Mouse (Mus musculus): ENCODE results near the gene Kcnk3. TPM values are rescaled to one million over a fixed set of nuclear protein-coding genes. Genes with fewer than 3 reads are reported as not detected.

Kcnk3 gene
- polyA plus RNA-seq, 1 experiment from 2014 or later = 0.13 TPM

DNA sequence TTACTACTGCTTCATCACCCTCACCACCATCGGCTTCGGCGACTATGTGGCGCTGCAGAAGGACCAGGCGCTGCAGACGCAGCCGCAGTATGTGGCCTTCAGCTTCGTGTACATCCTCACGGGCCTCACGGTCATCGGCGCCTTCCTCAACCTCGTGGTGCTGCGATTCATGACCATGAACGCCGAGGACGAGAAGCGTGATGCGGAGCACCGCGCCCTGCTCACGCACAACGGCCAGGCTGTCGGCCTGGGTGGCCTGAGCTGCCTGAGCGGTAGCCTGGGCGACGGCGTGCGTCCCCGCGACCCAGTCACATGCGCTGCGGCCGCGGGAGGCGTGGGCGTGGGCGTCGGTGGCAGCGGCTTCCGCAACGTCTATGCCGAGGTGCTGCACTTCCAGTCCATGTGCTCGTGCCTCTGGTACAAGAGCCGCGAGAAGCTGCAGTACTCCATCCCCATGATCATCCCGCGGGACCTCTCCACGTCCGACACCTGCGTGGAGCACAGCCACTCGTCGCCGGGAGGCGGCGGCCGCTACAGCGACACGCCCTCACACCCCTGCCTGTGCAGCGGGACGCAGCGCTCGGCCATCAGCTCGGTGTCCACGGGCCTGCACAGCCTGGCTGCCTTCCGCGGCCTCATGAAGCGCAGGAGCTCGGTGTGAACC is 34.3 kb downstream of the Kcnk3 start:
- peaks cover 49% of the 10 kb centered on the region for H3K27me3 ChIP-seq
- peaks cover 23% of the 10 kb centered on the region for H3K4me1 ChIP-seq (replicated peaks)
- no peak overlapping the region for H3K27ac ChIP-seq
- H3K36me3 ChIP-seq = no peaks in the 10 kb centered on the region
- peak; percentile 26; the same call in 1 of the 2 replicates for ATAC-seq (ENCODE audit: low read depth)
- DNase-seq = no peak
- no peak overlapping the region for H3K9ac ChIP-seq
- 5% methylated on average over 68 of the region's 69 CpGs for WGBS (ENCODE audit: insufficient replicate concordance)
- peak overlapping the region; percentile 54 for H3K4me2 ChIP-seq
- peak overlapping the region; percentile 25 for H3K4me3 ChIP-seq (replicated peaks)
- no peaks in the 10 kb centered on the region for H3K9me3 ChIP-seq (replicated peaks)

DNA sequence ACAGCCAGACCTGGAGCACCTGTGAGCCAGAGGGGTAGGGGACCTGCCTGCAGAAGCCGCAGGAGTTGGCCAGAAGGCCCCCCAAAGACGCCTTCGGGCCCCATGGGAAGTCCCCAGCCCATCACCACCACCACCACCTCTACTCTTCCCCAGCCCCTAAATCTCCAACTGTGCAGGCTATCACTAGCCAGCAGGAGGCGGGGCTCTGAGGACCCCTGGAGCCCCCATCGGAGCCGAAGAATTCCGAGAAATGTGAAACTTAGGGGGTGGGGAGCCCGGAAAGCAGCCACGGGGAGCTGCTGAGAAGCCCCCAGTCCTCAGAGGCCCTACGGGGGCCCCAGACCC is 34.8 kb downstream of the Kcnk3 start:
- Histone ChIP-seq H3K27me3 (peaks cover 49% of the 10 kb centered on the region), H3K4me2 (peak overlapping the region; percentile 54), H3K9ac (no peak overlapping the region), H3K9me3 (replicated peaks) (no peaks in the 10 kb centered on the region), H3K4me3 (replicated peaks) (peak overlapping the region; percentile 25), H3K36me3 (no peaks in the 10 kb centered on the region), H3K4me1 (replicated peaks) (peaks cover 20% of the 10 kb centered on the region), H3K27ac (no peak overlapping the region)
- WGBS (ENCODE audit: insufficient replicate concordance) = 10% methylated on average over 10 of the region's 10 CpGs
- ATAC-seq (ENCODE audit: low read depth) = no peak
- DNase-seq = no peak

DNA sequence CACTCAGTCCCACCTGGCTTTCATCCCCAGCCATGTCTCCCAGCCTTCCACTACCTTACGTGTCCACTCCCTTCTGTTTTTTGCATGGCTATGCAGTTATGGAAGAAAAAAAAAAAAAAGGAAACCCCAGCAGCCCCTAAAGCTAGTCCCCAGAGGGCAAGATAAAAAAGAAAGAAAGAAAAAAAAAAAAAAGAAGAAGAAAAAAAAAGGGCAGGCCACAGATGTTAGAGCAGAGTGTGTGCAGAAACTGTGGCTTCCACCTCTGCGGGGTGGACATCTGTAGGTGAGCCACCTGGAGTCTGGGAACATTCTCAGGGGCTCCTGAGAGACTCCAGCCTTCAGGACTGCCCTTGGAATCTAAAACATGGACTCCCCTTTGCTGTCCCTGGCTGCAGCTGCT is 35.4 kb downstream of the Kcnk3 start:
- Histone ChIP-seq H3K4me3 (replicated peaks) (no peak overlapping the region), H3K36me3 (no peaks in the 10 kb centered on the region), H3K27ac (no peak overlapping the region), H3K9ac (no peak overlapping the region), H3K9me3 (replicated peaks) (no peaks in the 10 kb centered on the region), H3K27me3 (peaks cover 49% of the 10 kb centered on the region), H3K4me1 (replicated peaks) (peaks cover 15% of the 10 kb centered on the region), H3K4me2 (no peak overlapping the region)
- no peak for ATAC-seq (ENCODE audit: low read depth)
- WGBS (ENCODE audit: insufficient replicate concordance) = 48% methylated on average over 2 of the region's 2 CpGs
- no peak for DNase-seq

DNA sequence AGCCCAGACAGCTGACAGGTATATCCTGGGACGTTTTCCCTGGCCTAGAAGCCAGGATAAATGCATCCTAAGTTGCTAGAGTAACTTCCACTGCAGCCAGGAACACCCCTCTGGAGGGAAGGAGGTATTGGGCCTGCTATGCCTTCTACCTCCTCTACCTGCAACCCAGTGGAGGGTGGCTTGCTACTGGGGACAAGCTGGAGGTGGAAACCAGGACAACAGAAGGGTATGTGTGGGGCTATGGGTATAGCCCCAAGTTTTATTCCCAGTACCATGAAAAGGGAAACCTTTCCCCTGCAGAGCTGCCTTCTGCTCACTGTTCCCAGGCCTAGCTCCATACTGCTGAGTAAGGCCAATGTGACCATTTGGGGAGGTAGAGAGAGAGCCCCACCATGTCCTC is 36.3 kb downstream of the Kcnk3 start:
- WGBS (ENCODE audit: insufficient replicate concordance) = 21% methylated on average over 1 of the region's 1 CpGs

GRCm38 (mm10) chr5:30624908-30625307 is 36.9 kb downstream of the Kcnk3 start:
- H3K27me3 ChIP-seq = peaks cover 51% of the 10 kb centered on the region
- ATAC-seq (ENCODE audit: low read depth) (no peak), DNase-seq (no peak)
- no peaks in the 10 kb centered on the region for H3K9me3 ChIP-seq (replicated peaks)
- H3K9ac ChIP-seq = no peak overlapping the region
- H3K27ac ChIP-seq = no peak overlapping the region
- H3K36me3 ChIP-seq = no peaks in the 10 kb centered on the region
- no peak overlapping the region for H3K4me3 ChIP-seq (replicated peaks)
- no peak overlapping the region for H3K4me2 ChIP-seq
- peaks cover 12% of the 10 kb centered on the region for H3K4me1 ChIP-seq (replicated peaks)
- WGBS (ENCODE audit: insufficient replicate concordance) = 36% methylated on average over 4 of the region's 4 CpGs

More for the DNA sequence above, 36.3 kb downstream of the Kcnk3 start:
- peaks cover 48% of the 10 kb centered on the region for H3K27me3 ChIP-seq
- H3K36me3 ChIP-seq = no peaks in the 10 kb centered on the region
- H3K27ac ChIP-seq = no peak overlapping the region
- H3K4me1 ChIP-seq (replicated peaks) = peaks cover 12% of the 10 kb centered on the region
- H3K4me3 ChIP-seq (replicated peaks) = no peak overlapping the region
- no peak overlapping the region for H3K9ac ChIP-seq
- H3K4me2 ChIP-seq = no peak overlapping the region
- no peak for DNase-seq
- H3K9me3 ChIP-seq (replicated peaks) = no peaks in the 10 kb centered on the region
- ATAC-seq (ENCODE audit: low read depth) = no peak

GRCm38 (mm10) chr5:30625379-30625778 is 37.4 kb downstream of the Kcnk3 start:
- 45% methylated on average over 3 of the region's 3 CpGs for WGBS (ENCODE audit: insufficient replicate concordance)
- Histone ChIP-seq H3K27ac (no peak overlapping the region), H3K4me2 (no peak overlapping the region), H3K9ac (no peak overlapping the region), H3K9me3 (replicated peaks) (no peaks in the 10 kb centered on the region), H3K36me3 (no peaks in the 10 kb centered on the region), H3K4me3 (replicated peaks) (no peak overlapping the region), H3K27me3 (peaks cover 54% of the 10 kb centered on the region), H3K4me1 (replicated peaks) (peaks cover 12% of the 10 kb centered on the region)
- DNase-seq (no peak), ATAC-seq (ENCODE audit: low read depth) (no peak)

DNA sequence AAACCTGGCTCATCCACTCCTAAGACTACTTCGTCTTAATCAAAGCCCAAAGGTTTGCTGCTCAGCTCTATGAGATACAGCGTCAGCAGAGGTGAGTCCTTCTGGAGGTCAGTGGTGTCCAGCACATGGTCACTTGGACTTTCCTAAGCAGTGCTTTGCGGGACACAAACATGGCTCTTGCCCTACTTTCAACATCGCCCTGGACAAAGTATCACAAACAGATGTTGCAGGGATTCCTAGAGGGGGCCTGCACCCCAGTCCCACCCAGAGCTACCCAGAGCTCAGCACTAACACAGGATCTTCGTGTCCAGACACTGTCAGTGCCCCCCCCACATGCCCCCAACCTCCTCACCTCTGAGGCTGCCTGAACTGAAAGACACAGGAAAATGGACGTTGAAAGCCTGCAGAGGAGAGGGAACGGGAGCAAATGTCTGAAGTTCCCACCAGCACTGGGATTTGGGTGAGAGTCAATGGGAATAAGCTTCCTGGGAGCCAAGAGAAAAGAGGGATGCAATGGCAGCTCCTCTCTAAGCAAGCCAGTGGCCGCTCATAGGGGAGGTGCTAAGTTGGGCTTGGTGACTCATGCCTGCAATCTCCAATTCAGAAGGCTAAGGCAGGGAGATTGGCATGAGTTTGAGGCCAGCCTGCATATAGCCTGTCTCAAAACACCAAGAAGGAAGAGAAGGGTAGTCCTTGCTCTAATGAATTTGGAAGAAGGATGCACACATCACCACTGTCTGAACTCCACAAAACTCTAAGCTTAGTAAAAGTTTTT is 38.5 kb downstream of the Kcnk3 start:
- Histone ChIP-seq H3K36me3 (no peaks in the 10 kb centered on the region), H3K9me3 (replicated peaks) (no peaks in the 10 kb centered on the region), H3K4me2 (no peak overlapping the region), H3K27ac (no peak overlapping the region), H3K4me3 (replicated peaks) (no peak overlapping the region), H3K4me1 (replicated peaks) (peaks cover 12% of the 10 kb centered on the region), H3K27me3 (peaks cover 50% of the 10 kb centered on the region), H3K9ac (no peak overlapping the region)
- ATAC-seq (ENCODE audit: low read depth) (no peak), DNase-seq (no peak)
- WGBS (ENCODE audit: insufficient replicate concordance) = 48% methylated on average over 8 of the region's 8 CpGs

GRCm38 (mm10) chr5:30628511-30628910 is 40.5 kb downstream of the Kcnk3 start:
- no peaks in the 10 kb centered on the region for H3K9me3 ChIP-seq (replicated peaks)
- H3K4me3 ChIP-seq (replicated peaks) = no peak overlapping the region
- no peaks in the 10 kb centered on the region for H3K36me3 ChIP-seq
- ATAC-seq (ENCODE audit: low read depth) = no peak
- no peak overlapping the region for H3K4me2 ChIP-seq
- no peak for DNase-seq
- WGBS (ENCODE audit: insufficient replicate concordance) = 57% methylated on average over 3 of the region's 3 CpGs
- peaks cover 30% of the 10 kb centered on the region for H3K27me3 ChIP-seq
- H3K4me1 ChIP-seq (replicated peaks) = no peaks in the 10 kb centered on the region
- H3K27ac ChIP-seq = no peak overlapping the region
- H3K9ac ChIP-seq = no peak overlapping the region

GRCm38 (mm10) chr5:30630401-30630800 is 42.4 kb downstream of the Kcnk3 start:
- Histone ChIP-seq H3K9ac (no peak overlapping the region), H3K4me1 (replicated peaks) (no peaks in the 10 kb centered on the region), H3K4me3 (replicated peaks) (no peak overlapping the region), H3K4me2 (no peak overlapping the region), H3K27ac (no peak overlapping the region), H3K9me3 (replicated peaks) (no peaks in the 10 kb centered on the region), H3K36me3 (no peaks in the 10 kb centered on the region), H3K27me3 (peaks cover 18% of the 10 kb centered on the region; the same call in 1 of the 2 replicates)
- ATAC-seq (ENCODE audit: low read depth) (no peak), DNase-seq (no peak)
- WGBS (ENCODE audit: insufficient replicate concordance) = 55% methylated on average over 6 of the region's 6 CpGs

DNA sequence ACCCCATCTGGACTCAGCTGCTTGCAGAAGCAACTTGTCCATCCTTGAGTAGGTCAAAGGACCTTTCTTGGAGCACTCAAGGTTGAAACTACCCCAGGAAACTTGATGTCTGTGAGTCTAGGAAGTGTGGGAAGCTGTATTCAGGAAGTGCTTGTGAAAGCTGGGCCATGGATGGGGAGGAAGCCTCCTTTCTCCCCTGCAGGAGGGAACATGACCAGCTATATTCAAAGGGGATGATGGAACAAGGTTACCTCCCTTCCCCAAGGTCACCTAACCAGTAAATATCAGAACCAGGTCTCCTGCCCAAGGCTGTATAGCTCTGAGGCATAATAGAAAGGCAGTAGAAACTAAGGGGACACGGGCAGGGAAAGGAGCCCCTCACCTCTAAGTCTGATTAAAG is 44.2 kb downstream of the Kcnk3 start:
- WGBS (ENCODE audit: insufficient replicate concordance) = 37% methylated on average over 1 of the region's 1 CpGs
- no peak overlapping the region for H3K4me3 ChIP-seq (replicated peaks)
- no peaks in the 10 kb centered on the region for H3K36me3 ChIP-seq
- H3K27ac ChIP-seq = no peak overlapping the region
- ATAC-seq (ENCODE audit: low read depth) (no peak), DNase-seq (no peak)
- peaks cover 18% of the 10 kb centered on the region for H3K27me3 ChIP-seq
- H3K4me2 ChIP-seq = no peak overlapping the region
- H3K9me3 ChIP-seq (replicated peaks) = no peaks in the 10 kb centered on the region
- H3K9ac ChIP-seq = no peak overlapping the region
- H3K4me1 ChIP-seq (replicated peaks) = no peaks in the 10 kb centered on the region

DNA sequence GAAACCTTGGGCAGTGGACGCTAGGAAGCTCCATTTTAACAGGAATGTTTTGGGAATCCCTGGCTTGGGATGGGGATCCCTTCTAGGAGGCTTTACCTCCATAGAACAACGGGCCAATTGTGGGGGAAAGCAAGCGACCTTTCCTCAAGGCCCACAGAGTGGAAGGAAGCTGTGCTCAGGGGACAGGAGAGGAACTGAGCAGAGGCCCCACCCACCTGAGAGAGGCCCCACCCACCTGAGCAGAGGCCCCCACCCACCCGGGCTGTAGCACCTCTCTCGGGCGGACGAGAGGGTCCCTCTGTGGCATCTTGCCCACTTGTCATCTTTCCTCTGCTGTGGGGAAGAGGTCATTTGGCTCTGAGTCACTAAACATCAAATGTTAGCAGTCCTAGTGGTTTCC is 49.0 kb downstream of the Kcnk3 start:
- DNase-seq (no peak), ATAC-seq (ENCODE audit: low read depth) (no peak)
- Histone ChIP-seq H3K9ac (no peak overlapping the region), H3K9me3 (replicated peaks) (no peaks in the 10 kb centered on the region), H3K4me1 (replicated peaks) (0 out of 2 replicates have a peak, but pooled peaks cover 3% of the 10 kb centered on the region), H3K4me3 (replicated peaks) (no peak overlapping the region), H3K27me3 (peaks cover 6% of the 10 kb centered on the region; the same call in 1 of the 2 replicates), H3K36me3 (no peaks in the 10 kb centered on the region), H3K27ac (no peak overlapping the region), H3K4me2 (no peak overlapping the region)
- WGBS (ENCODE audit: insufficient replicate concordance) = 29% methylated on average over 7 of the region's 7 CpGs

All from liver, embryonic 13.5 days (tissue).